Mouse (Mus musculus): Measurements from ENCODE around the gene Ntsr1. TPM values are rescaled to one million over a fixed set of nuclear protein-coding genes. Genes with fewer than 3 reads are reported as not detected.

Ntsr1 gene
- polyA plus RNA-seq, 1 experiment from 2014 or later, result 0.15 TPM

GRCm38 (mm10) chr2:180508455-180509115 is 8.8 kb downstream of the Ntsr1 start:
- 26% methylated on average over 14 of the region's 14 CpGs for WGBS
- Histone ChIP-seq H3K9me3 (no peaks in the 10 kb centered on the region), H3K4me2 (replicated peaks) (no peak overlapping the region; the same call in 1 of the 2 replicates), H3K9ac (replicated peaks) (no peak overlapping the region), H3K36me3 (no peaks in the 10 kb centered on the region), H3K27ac (replicated peaks) (0 out of 2 replicates have a peak overlapping the region, but pooled peaks have one; percentile 16), H3K27me3 (peaks cover 86% of the 10 kb centered on the region), H3K4me1 (peaks cover 22% of the 10 kb centered on the region), H3K4me3 (no peak overlapping the region)
- ATAC-seq (ENCODE audit: low FRiP score, low read depth), result peak; percentile 45; the same call in 1 of the 2 replicates

- no peak overlapping the region for H3K9ac ChIP-seq (replicated peaks)
- no peaks in the 10 kb centered on the region for H3K36me3 ChIP-seq
- H3K4me3 ChIP-seq, result no peak overlapping the region
- 84% methylated on average over 5 of the region's 5 CpGs for WGBS
- no peak overlapping the region for H3K4me2 ChIP-seq (replicated peaks)
- H3K27me3 ChIP-seq, result peaks cover 86% of the 10 kb centered on the region
- H3K9me3 ChIP-seq, result no peaks in the 10 kb centered on the region
- no peak for ATAC-seq (ENCODE audit: low FRiP score, low read depth)
- peaks cover 22% of the 10 kb centered on the region for H3K4me1 ChIP-seq
- no peak overlapping the region for H3K27ac ChIP-seq (replicated peaks)
These were observed 11.1 kb downstream of the Ntsr1 start for GRCm38 (mm10) chr2:180510867-180511266.

- Histone ChIP-seq H3K27me3 (peaks cover 86% of the 10 kb centered on the region), H3K4me2 (replicated peaks) (no peak overlapping the region), H3K27ac (replicated peaks) (no peak overlapping the region), H3K36me3 (no peaks in the 10 kb centered on the region), H3K9me3 (no peaks in the 10 kb centered on the region), H3K4me3 (no peak overlapping the region), H3K9ac (replicated peaks) (no peak overlapping the region), H3K4me1 (peaks cover 12% of the 10 kb centered on the region)
- no peak for ATAC-seq (ENCODE audit: low FRiP score, low read depth)
- WGBS, result 68% methylated on average over 13 of the region's 13 CpGs
These were observed 12.3 kb downstream of the Ntsr1 start for GRCm38 (mm10) chr2:180511875-180512661.

GRCm38 (mm10) chr2:180513019-180513418 is 13.2 kb downstream of the Ntsr1 start:
- 91% methylated on average over 3 of the region's 3 CpGs for WGBS
- no peak overlapping the region for H3K9ac ChIP-seq (replicated peaks)
- H3K27ac ChIP-seq (replicated peaks), result no peak overlapping the region
- no peaks in the 10 kb centered on the region for H3K9me3 ChIP-seq
- no peak for ATAC-seq (ENCODE audit: low FRiP score, low read depth)
- H3K4me3 ChIP-seq, result no peak overlapping the region
- H3K36me3 ChIP-seq, result no peaks in the 10 kb centered on the region
- peaks cover 12% of the 10 kb centered on the region for H3K4me1 ChIP-seq
- H3K27me3 ChIP-seq, result peaks cover 87% of the 10 kb centered on the region
- no peak overlapping the region for H3K4me2 ChIP-seq (replicated peaks)

- Histone ChIP-seq H3K27ac (replicated peaks) (no peak overlapping the region), H3K9ac (replicated peaks) (no peak overlapping the region), H3K27me3 (peaks cover 87% of the 10 kb centered on the region), H3K9me3 (no peaks in the 10 kb centered on the region), H3K4me1 (peaks cover 8% of the 10 kb centered on the region), H3K4me2 (replicated peaks) (no peak overlapping the region), H3K4me3 (no peak overlapping the region), H3K36me3 (no peaks in the 10 kb centered on the region)
- ATAC-seq (ENCODE audit: low FRiP score, low read depth), result no peak
- 33% methylated on average over 4 of the region's 4 CpGs for WGBS
These were observed 14.1 kb downstream of the Ntsr1 start for GRCm38 (mm10) chr2:180513835-180514234.

- no peaks in the 10 kb centered on the region for H3K4me1 ChIP-seq
- H3K4me3 ChIP-seq, result no peak overlapping the region
- no peaks in the 10 kb centered on the region for H3K9me3 ChIP-seq
These were observed 21.9 kb downstream of the Ntsr1 start for GRCm38 (mm10) chr2:180521437-180522221.

GRCm38 (mm10) chr2:180522825-180523224 is 23.0 kb downstream of the Ntsr1 start:
- H3K9ac ChIP-seq (replicated peaks), result no peak overlapping the region
- no peaks in the 10 kb centered on the region for H3K9me3 ChIP-seq
- no peak for ATAC-seq (ENCODE audit: low FRiP score, low read depth)
- H3K4me3 ChIP-seq, result no peak overlapping the region
- H3K36me3 ChIP-seq, result no peaks in the 10 kb centered on the region
- peaks cover 66% of the 10 kb centered on the region for H3K27me3 ChIP-seq
- no peaks in the 10 kb centered on the region for H3K4me1 ChIP-seq
- H3K4me2 ChIP-seq (replicated peaks), result no peak overlapping the region
- H3K27ac ChIP-seq (replicated peaks), result no peak overlapping the region
- WGBS, result 72% methylated on average over 4 of the region's 4 CpGs

More at GRCm38 (mm10) chr2:180521437-180522221, 21.9 kb downstream of the Ntsr1 start:
- Histone ChIP-seq H3K9ac (replicated peaks) (no peak overlapping the region), H3K27ac (replicated peaks) (no peak overlapping the region), H3K36me3 (no peaks in the 10 kb centered on the region), H3K27me3 (peaks cover 65% of the 10 kb centered on the region), H3K4me2 (replicated peaks) (no peak overlapping the region)
- 68% methylated on average over 5 of the region's 5 CpGs for WGBS
- ATAC-seq (ENCODE audit: low FRiP score, low read depth), result no peak

GRCm38 (mm10) chr2:180527447-180527846 is 27.7 kb downstream of the Ntsr1 start:
- Histone ChIP-seq H3K36me3 (no peaks in the 10 kb centered on the region), H3K9me3 (no peaks in the 10 kb centered on the region), H3K27me3 (peaks cover 79% of the 10 kb centered on the region), H3K4me2 (replicated peaks) (no peak overlapping the region), H3K4me3 (no peak overlapping the region), H3K4me1 (peaks cover 27% of the 10 kb centered on the region), H3K9ac (replicated peaks) (no peak overlapping the region), H3K27ac (replicated peaks) (no peak overlapping the region)
- 66% methylated on average over 7 of the region's 7 CpGs for WGBS
- no peak for ATAC-seq (ENCODE audit: low FRiP score, low read depth)

GRCm38 (mm10) chr2:180527883-180528282 is 28.1 kb downstream of the Ntsr1 start:
- ATAC-seq (ENCODE audit: low FRiP score, low read depth), result no peak
- peaks cover 31% of the 10 kb centered on the region for H3K4me1 ChIP-seq
- no peak overlapping the region for H3K9ac ChIP-seq (replicated peaks)
- no peaks in the 10 kb centered on the region for H3K36me3 ChIP-seq
- no peak overlapping the region for H3K4me3 ChIP-seq
- H3K4me2 ChIP-seq (replicated peaks), result no peak overlapping the region
- no peak overlapping the region for H3K27ac ChIP-seq (replicated peaks)
- WGBS, result 11% methylated on average over 8 of the region's 8 CpGs
- peaks cover 77% of the 10 kb centered on the region for H3K27me3 ChIP-seq
- no peaks in the 10 kb centered on the region for H3K9me3 ChIP-seq

GRCm38 (mm10) chr2:180530130-180530529 is 30.4 kb downstream of the Ntsr1 start:
- Histone ChIP-seq H3K27me3 (peaks cover 77% of the 10 kb centered on the region), H3K9ac (replicated peaks) (no peak overlapping the region), H3K4me2 (replicated peaks) (no peak overlapping the region), H3K27ac (replicated peaks) (no peak overlapping the region), H3K9me3 (no peaks in the 10 kb centered on the region), H3K4me1 (peaks cover 32% of the 10 kb centered on the region), H3K36me3 (no peaks in the 10 kb centered on the region), H3K4me3 (no peak overlapping the region)
- peak; percentile 21; the same call in 1 of the 2 replicates for ATAC-seq (ENCODE audit: low FRiP score, low read depth)
- 25% methylated on average over 7 of the region's 7 CpGs for WGBS

- no peaks in the 10 kb centered on the region for H3K36me3 ChIP-seq
- peak; percentile 38; the same call in 1 of the 2 replicates for ATAC-seq (ENCODE audit: low FRiP score, low read depth)
- H3K4me3 ChIP-seq, result no peak overlapping the region
- H3K27me3 ChIP-seq, result peaks cover 76% of the 10 kb centered on the region
- H3K27ac ChIP-seq (replicated peaks), result no peak overlapping the region
- peaks cover 32% of the 10 kb centered on the region for H3K4me1 ChIP-seq
- WGBS, result 14% methylated on average over 3 of the region's 3 CpGs
- no peak overlapping the region for H3K9ac ChIP-seq (replicated peaks)
- no peaks in the 10 kb centered on the region for H3K9me3 ChIP-seq
- no peak overlapping the region for H3K4me2 ChIP-seq (replicated peaks)
These were observed 30.8 kb downstream of the Ntsr1 start for GRCm38 (mm10) chr2:180530584-180530983.
